Mouse (Mus musculus) heart, postnatal 4 days (tissue): ENCODE results near the gene Hnf4a. TPM values are rescaled to one million over a fixed set of nuclear protein-coding genes. Genes with fewer than 3 reads are reported as not detected.
A peak's percentile ranks its signal among the peaks of the same experiment; 100 is the strongest.

Experiments used
- DNase-seq: peaks from one replicate; pipeline ENCODE4 v3.0.0; 2021
- total RNA-seq, 2 experiments: library from RNA; stranded (reverse); gene quantifications; 2 replicates each; pipeline ENCODE4 v1.2.3; 2021

Gene Hnf4a
- total RNA-seq, 2 experiments from 2014 or later, result not detected

GRCm38 (mm10) chr2:163552518-163552929, 45.9 kb downstream of the Hnf4a start:
- no peak for DNase-seq

- no peak for DNase-seq
These were observed 47.9 kb downstream of the Hnf4a start for GRCm38 (mm10) chr2:163554425-163554982.

- DNase-seq, result no peak
These were observed 48.4 kb downstream of the Hnf4a start for GRCm38 (mm10) chr2:163554996-163555395.

GRCm38 (mm10) chr2:163555417-163555816, 48.8 kb downstream of the Hnf4a start:
- no peak for DNase-seq

- no peak for DNase-seq
These were observed 51.9 kb downstream of the Hnf4a start for GRCm38 (mm10) chr2:163558548-163558947.

- no peak for DNase-seq
These were observed 52.6 kb downstream of the Hnf4a start for GRCm38 (mm10) chr2:163559236-163559635.

GRCm38 (mm10) chr2:163560247-163560646, 53.6 kb downstream of the Hnf4a start:
- DNase-seq, result no peak

- no peak for DNase-seq
These were observed 54.8 kb downstream of the Hnf4a start for GRCm38 (mm10) chr2:163561258-163561948.

GRCm38 (mm10) chr2:163564646-163565045, 58.0 kb downstream of the Hnf4a start:
- DNase-seq, result peak; percentile 50

GRCm38 (mm10) chr2:163574321-163574720, 67.7 kb downstream of the Hnf4a start:
- DNase-seq, result no peak

- peak; percentile 24 for DNase-seq
These were observed 68.6 kb downstream of the Hnf4a start for GRCm38 (mm10) chr2:163575248-163575647.

- no peak for DNase-seq
These were observed 71.4 kb downstream of the Hnf4a start for GRCm38 (mm10) chr2:163577986-163578385.

- DNase-seq, result no peak
These were observed 73.7 kb downstream of the Hnf4a start for GRCm38 (mm10) chr2:163580069-163580945.

GRCm38 (mm10) chr2:163583226-163584087, 76.8 kb downstream of the Hnf4a start:
- DNase-seq, result no peak

- no peak for DNase-seq
These were observed 77.4 kb downstream of the Hnf4a start for GRCm38 (mm10) chr2:163584088-163584426.

- DNase-seq, result peak; percentile 44
These were observed 80.0 kb downstream of the Hnf4a start for GRCm38 (mm10) chr2:163586384-163587261.

- no peak for DNase-seq
These were observed 80.9 kb downstream of the Hnf4a start for GRCm38 (mm10) chr2:163587506-163587905.

- no peak for DNase-seq
These were observed 83.6 kb downstream of the Hnf4a start for GRCm38 (mm10) chr2:163590211-163590610.

GRCm38 (mm10) chr2:163590996-163591395, 84.4 kb downstream of the Hnf4a start:
- no peak for DNase-seq

- peak; percentile 37 for DNase-seq
These were observed 85.5 kb downstream of the Hnf4a start for GRCm38 (mm10) chr2:163592084-163592483.

GRCm38 (mm10) chr2:163593636-163594282, 87.2 kb downstream of the Hnf4a start:
- no peak for DNase-seq
